Mouse (Mus musculus): ENCODE measurements at regions not wholly inside any gene's neighbourhood (a gene's known extent, or its start where the extent isn't known, plus 50 kb on each side); places are given as distances from the start of the nearest gene placed in this dataset.

DNA sequence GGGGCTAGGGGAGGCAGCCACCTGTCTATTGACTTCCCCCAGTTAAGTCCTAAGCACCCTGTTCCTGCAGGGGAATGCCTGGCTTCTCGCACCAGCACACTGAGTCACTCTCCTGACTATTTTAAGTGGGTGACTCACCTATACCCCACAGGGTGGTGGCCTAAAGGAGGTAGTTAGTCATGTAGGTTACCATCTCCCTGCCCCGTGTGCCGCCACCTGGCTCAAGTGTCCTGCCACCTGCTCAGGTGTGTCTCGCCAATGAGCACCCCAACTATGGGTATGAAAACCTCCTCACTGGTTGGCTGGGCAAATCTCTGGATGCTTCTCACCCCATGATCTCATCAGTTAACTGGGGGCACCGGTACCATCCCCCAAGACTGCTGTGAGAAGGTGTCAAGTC, 157.8 kb downstream of the Suds3 start:
- TF ChIP-seq CTCF (IDR thresholded peaks at IDR 0.05; ENCODE audit: borderline replicate concordance, control insufficient read depth, extremely low read depth, insufficient read depth, low read length, poor library complexity) (no peak), POLR2A (IDR thresholded peaks at IDR 0.05; ENCODE audit: control insufficient read depth, extremely low read depth, insufficient read depth, low read length, poor library complexity) (no peak)

Data from thymus, adult 2 months (tissue).